Mouse (Mus musculus): Measurements from ENCODE around the gene Per3. TPM values are rescaled to one million over a fixed set of nuclear protein-coding genes. Genes with fewer than 3 reads are reported as not detected.
A peak's percentile ranks its signal among the peaks of the same experiment; 100 is the strongest.
"Not testable (repeated sequence)": the region's sequence is repeated elsewhere in the genome, so short reads cannot be mapped to it uniquely, and the experiment has no call there.

Gene Per3
- polyA plus RNA-seq, 1 experiment = 1.6 TPM

- no peak overlapping the region for H3K4me3 ChIP-seq (ENCODE audit: insufficient read depth, poor library complexity, severe bottlenecking)
- TF ChIP-seq CEBPB (IDR thresholded peaks at IDR 0.05; ENCODE audit: low read depth) = no peak
- TF ChIP-seq CTCF (IDR thresholded peaks at IDR 0.05; ENCODE audit: control insufficient read depth, insufficient read depth, insufficient read length) = no peak
- no peak for TF ChIP-seq MAX (IDR thresholded peaks at IDR 0.05)
- TF ChIP-seq FOSL1 (IDR thresholded peaks at IDR 0.05; ENCODE audit: insufficient read depth, low read length, poor library complexity, severe bottlenecking) = no peak
- TF ChIP-seq MYOG (IDR thresholded peaks at IDR 0.05; ENCODE audit: control insufficient read depth, extremely low read depth, insufficient read length) = no peak
- H3K27me3 ChIP-seq (ENCODE audit: control insufficient read depth, insufficient read depth, insufficient read length) = no peaks in the 10 kb centered on the region
Measured at GRCm38 (mm10) chr4:151024152-151024551, 20.3 kb downstream of the Per3 start.

GRCm38 (mm10) chr4:151017356-151017755, 27.1 kb downstream of the Per3 start:
- H3K79me3 ChIP-seq (ENCODE audit: low read depth); H3K4me3 ChIP-seq (ENCODE audit: insufficient read depth, poor library complexity, severe bottlenecking); H3ac ChIP-seq (ENCODE audit: control insufficient read depth, insufficient read length, low read depth); H3K27me3 ChIP-seq (ENCODE audit: control insufficient read depth, insufficient read depth, insufficient read length); H3K79me2 ChIP-seq (ENCODE audit: control insufficient read depth, insufficient read depth): not testable (repeated sequence)
- peaks cover 23% of the 10 kb centered on the region for H3K36me3 ChIP-seq (ENCODE audit: control insufficient read depth, insufficient read depth)

More at GRCm38 (mm10) chr4:151024152-151024551, 20.3 kb downstream of the Per3 start:
- H3K36me3 ChIP-seq (ENCODE audit: control insufficient read depth, insufficient read depth) = peaks cover 24% of the 10 kb centered on the region
- no peaks in the 10 kb centered on the region for H3K79me2 ChIP-seq (ENCODE audit: control insufficient read depth, insufficient read depth)
- H3K79me3 ChIP-seq (ENCODE audit: low read depth) = no peaks in the 10 kb centered on the region
- H3ac ChIP-seq (ENCODE audit: control insufficient read depth, insufficient read length, low read depth) = no peak overlapping the region

- Histone ChIP-seq H3K36me3 (ENCODE audit: control insufficient read depth, insufficient read depth) (peaks cover 16% of the 10 kb centered on the region), H3ac (ENCODE audit: control insufficient read depth, insufficient read length, low read depth) (no peak overlapping the region), H3K79me2 (ENCODE audit: control insufficient read depth, insufficient read depth) (no peaks in the 10 kb centered on the region), H3K79me3 (ENCODE audit: low read depth) (no peaks in the 10 kb centered on the region), H3K27me3 (ENCODE audit: control insufficient read depth, insufficient read depth, insufficient read length) (no peaks in the 10 kb centered on the region), H3K4me3 (ENCODE audit: insufficient read depth, poor library complexity, severe bottlenecking) (no peak overlapping the region)
- TF ChIP-seq FOSL1 (IDR thresholded peaks at IDR 0.05; ENCODE audit: insufficient read depth, low read length, poor library complexity, severe bottlenecking) (no peak), CTCF (IDR thresholded peaks at IDR 0.05; ENCODE audit: control insufficient read depth, insufficient read depth, insufficient read length) (no peak), MYOG (IDR thresholded peaks at IDR 0.05; ENCODE audit: control insufficient read depth, extremely low read depth, insufficient read length) (no peak), CEBPB (IDR thresholded peaks at IDR 0.05; ENCODE audit: low read depth) (no peak), MYOD1 (IDR thresholded peaks at IDR 0.05; ENCODE audit: control insufficient read depth, insufficient read length, low read depth) (no peak), MAX (IDR thresholded peaks at IDR 0.05) (no peak), USF1 (IDR thresholded peaks at IDR 0.05; ENCODE audit: low read depth) (no peak)
Measured at GRCm38 (mm10) chr4:151015946-151016345, 28.5 kb downstream of the Per3 start.

- H3K36me3 ChIP-seq (ENCODE audit: control insufficient read depth, insufficient read depth) = peaks cover 19% of the 10 kb centered on the region
- no peak overlapping the region for H3K4me3 ChIP-seq (ENCODE audit: insufficient read depth, poor library complexity, severe bottlenecking)
- TF ChIP-seq MAX (IDR thresholded peaks at IDR 0.05) (no peak), USF1 (IDR thresholded peaks at IDR 0.05; ENCODE audit: low read depth) (no peak), FOSL1 (IDR thresholded peaks at IDR 0.05; ENCODE audit: insufficient read depth, low read length, poor library complexity, severe bottlenecking) (no peak), MYOD1 (IDR thresholded peaks at IDR 0.05; ENCODE audit: control insufficient read depth, insufficient read length, low read depth) (no peak), MYOG (IDR thresholded peaks at IDR 0.05; ENCODE audit: control insufficient read depth, extremely low read depth, insufficient read length) (no peak), CTCF (IDR thresholded peaks at IDR 0.05; ENCODE audit: control insufficient read depth, insufficient read depth, insufficient read length) (no peak), CEBPB (IDR thresholded peaks at IDR 0.05; ENCODE audit: low read depth) (no peak)
- no peaks in the 10 kb centered on the region for H3K27me3 ChIP-seq (ENCODE audit: control insufficient read depth, insufficient read depth, insufficient read length)
- no peak overlapping the region for H3ac ChIP-seq (ENCODE audit: control insufficient read depth, insufficient read length, low read depth)
- no peaks in the 10 kb centered on the region for H3K79me2 ChIP-seq (ENCODE audit: control insufficient read depth, insufficient read depth)
- H3K79me3 ChIP-seq (ENCODE audit: low read depth) = no peaks in the 10 kb centered on the region
Measured at GRCm38 (mm10) chr4:151010316-151010715, 34.1 kb downstream of the Per3 start.

- Histone ChIP-seq H3K79me3 (ENCODE audit: low read depth) (no peaks in the 10 kb centered on the region), H3K79me2 (ENCODE audit: control insufficient read depth, insufficient read depth) (no peaks in the 10 kb centered on the region), H3K36me3 (ENCODE audit: control insufficient read depth, insufficient read depth) (peaks cover 7% of the 10 kb centered on the region), H3K27me3 (ENCODE audit: control insufficient read depth, insufficient read depth, insufficient read length) (no peaks in the 10 kb centered on the region), H3K4me3 (ENCODE audit: insufficient read depth, poor library complexity, severe bottlenecking) (no peak overlapping the region), H3ac (ENCODE audit: control insufficient read depth, insufficient read length, low read depth) (no peak overlapping the region)
- TF ChIP-seq FOSL1 (IDR thresholded peaks at IDR 0.05; ENCODE audit: insufficient read depth, low read length, poor library complexity, severe bottlenecking) (no peak), CTCF (IDR thresholded peaks at IDR 0.05; ENCODE audit: control insufficient read depth, insufficient read depth, insufficient read length) (peak; percentile 74), MAX (IDR thresholded peaks at IDR 0.05) (no peak)
Measured at GRCm38 (mm10) chr4:151006945-151007344, 37.5 kb downstream of the Per3 start.

- TF ChIP-seq MYOG (IDR thresholded peaks at IDR 0.05; ENCODE audit: control insufficient read depth, extremely low read depth, insufficient read length) = no peak
- peak; percentile 82 for TF ChIP-seq FOSL1 (IDR thresholded peaks at IDR 0.05; ENCODE audit: insufficient read depth, low read length, poor library complexity, severe bottlenecking)
- TF ChIP-seq USF1 (IDR thresholded peaks at IDR 0.05; ENCODE audit: low read depth) = peak; percentile 87
- Histone ChIP-seq H3K79me3 (ENCODE audit: low read depth) (no peaks in the 10 kb centered on the region), H3K36me3 (ENCODE audit: control insufficient read depth, insufficient read depth) (peaks cover 7% of the 10 kb centered on the region), H3K27me3 (ENCODE audit: control insufficient read depth, insufficient read depth, insufficient read length) (no peaks in the 10 kb centered on the region), H3ac (ENCODE audit: control insufficient read depth, insufficient read length, low read depth) (no peak overlapping the region), H3K4me3 (ENCODE audit: insufficient read depth, poor library complexity, severe bottlenecking) (no peak overlapping the region), H3K79me2 (ENCODE audit: control insufficient read depth, insufficient read depth) (no peaks in the 10 kb centered on the region)
Measured at GRCm38 (mm10) chr4:151005656-151006318, 38.7 kb downstream of the Per3 start.

Data from C2C12 (cell line).